Mouse (Mus musculus): Measurements from ENCODE around the gene Calm3. TPM values are rescaled to one million over a fixed set of nuclear protein-coding genes. Genes with fewer than 3 reads are reported as not detected.

Calm3 gene
- polyA plus RNA-seq, 1 experiment from 2014 or later = 134 TPM

DNA sequence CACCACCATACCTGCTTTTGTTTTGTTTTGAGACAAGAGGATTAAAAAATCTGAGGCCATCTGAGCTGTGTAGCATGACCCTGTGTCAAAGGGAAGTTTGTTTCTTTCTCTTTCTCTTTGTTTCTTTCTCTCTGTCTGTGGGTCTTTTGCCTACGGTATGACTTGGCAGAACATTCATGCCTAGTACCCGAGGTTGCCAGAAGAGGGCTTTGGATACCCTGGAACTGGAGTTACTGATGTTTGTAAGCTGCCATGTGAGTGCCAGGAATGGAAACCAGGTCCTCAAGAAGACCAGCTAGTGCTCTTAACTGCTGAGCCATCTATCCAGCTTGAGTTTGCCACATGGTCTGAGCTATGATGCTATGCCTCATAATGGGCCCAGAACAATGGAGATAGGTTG lies 4.4 kb upstream of the Calm3 start:
- WGBS = 52% methylated on average over 2 of the region's 2 CpGs
- no peak overlapping the region for H3K27ac ChIP-seq
- H3K9me3 ChIP-seq (replicated peaks; ENCODE audit: low read length) = no peaks in the 10 kb centered on the region
- H3K36me3 ChIP-seq (ENCODE audit: insufficient read depth, low read length) = no peaks in the 10 kb centered on the region
- no peak overlapping the region for H3K4me3 ChIP-seq (replicated peaks; ENCODE audit: low read depth, low read length)
- no peaks in the 10 kb centered on the region for H3K27me3 ChIP-seq (ENCODE audit: insufficient read depth, low read length)
- ATAC-seq (replicated peaks; ENCODE audit: low FRiP score, low read depth) (no peak), DNase-seq (ENCODE audit: low spot score) (no peak)
- H3K4me1 ChIP-seq (replicated peaks; ENCODE audit: insufficient read depth, low read length) = no peaks in the 10 kb centered on the region
- H3K4me2 ChIP-seq (ENCODE audit: low read length) = no peak overlapping the region
- TF ChIP-seq CTCF (IDR thresholded peaks at IDR 0.05; ENCODE audit: low read depth) = no peak
- no peak overlapping the region for H3K9ac ChIP-seq (ENCODE audit: low read depth, low read length)

DNA sequence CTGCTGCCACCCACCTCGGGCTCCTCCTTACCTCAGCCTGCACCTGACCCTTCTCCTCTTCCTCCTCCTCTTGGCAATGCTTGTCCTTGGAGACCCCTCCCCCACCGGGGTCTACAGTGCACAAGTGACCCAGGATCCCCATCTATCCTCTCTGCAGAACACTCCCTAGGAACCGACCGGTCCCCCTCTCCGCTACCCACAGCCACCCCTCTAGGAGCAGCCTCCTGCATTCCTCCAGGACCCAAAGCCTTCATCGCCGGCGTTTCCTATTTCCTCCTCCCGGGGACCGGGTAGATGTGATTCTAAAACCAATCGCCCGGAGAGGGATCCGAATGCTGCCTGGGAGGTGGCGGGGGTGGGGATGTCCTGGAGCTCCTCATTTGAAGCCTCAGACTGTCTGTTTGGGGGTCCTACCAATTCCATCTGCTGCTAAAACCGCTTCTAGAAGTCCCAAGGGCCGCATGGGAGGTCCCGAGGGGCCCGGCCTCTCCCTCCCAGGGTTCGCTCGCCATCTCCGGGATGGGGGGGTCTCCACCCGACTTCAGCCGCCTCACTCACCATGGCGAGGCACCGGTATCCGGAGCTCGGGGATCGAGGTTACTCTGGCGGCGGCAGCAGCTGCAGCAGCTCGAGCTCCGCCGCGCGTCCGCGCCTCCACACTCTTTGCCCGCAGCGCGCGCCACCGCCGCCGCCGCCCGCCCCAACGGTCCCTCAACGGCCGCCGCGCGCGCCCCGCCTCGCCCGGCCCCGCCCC lies 454 bp downstream of the Calm3 start:
- peak overlapping the region; percentile 97 for H3K27ac ChIP-seq
- WGBS = under 1% methylated on average over 39 of the region's 57 CpGs
- DNase-seq (ENCODE audit: low spot score) (no peak), ATAC-seq (replicated peaks; ENCODE audit: low FRiP score, low read depth) (no peak)
- no peak for TF ChIP-seq CTCF (IDR thresholded peaks at IDR 0.05; ENCODE audit: low read depth)
- peak overlapping the region; percentile 94 for H3K4me2 ChIP-seq (ENCODE audit: low read length)
- H3K4me1 ChIP-seq (replicated peaks; ENCODE audit: insufficient read depth, low read length) = peaks cover 23% of the 10 kb centered on the region
- no peaks in the 10 kb centered on the region for H3K27me3 ChIP-seq (ENCODE audit: insufficient read depth, low read length)
- peak overlapping the region; percentile 96 for H3K9ac ChIP-seq (ENCODE audit: low read depth, low read length)
- H3K4me3 ChIP-seq (replicated peaks; ENCODE audit: low read depth, low read length) = peak overlapping the region; percentile 94
- H3K9me3 ChIP-seq (replicated peaks; ENCODE audit: low read length) = no peaks in the 10 kb centered on the region
- H3K36me3 ChIP-seq (ENCODE audit: insufficient read depth, low read length) = peaks cover 13% of the 10 kb centered on the region; the same call in 1 of the 2 replicates

DNA sequence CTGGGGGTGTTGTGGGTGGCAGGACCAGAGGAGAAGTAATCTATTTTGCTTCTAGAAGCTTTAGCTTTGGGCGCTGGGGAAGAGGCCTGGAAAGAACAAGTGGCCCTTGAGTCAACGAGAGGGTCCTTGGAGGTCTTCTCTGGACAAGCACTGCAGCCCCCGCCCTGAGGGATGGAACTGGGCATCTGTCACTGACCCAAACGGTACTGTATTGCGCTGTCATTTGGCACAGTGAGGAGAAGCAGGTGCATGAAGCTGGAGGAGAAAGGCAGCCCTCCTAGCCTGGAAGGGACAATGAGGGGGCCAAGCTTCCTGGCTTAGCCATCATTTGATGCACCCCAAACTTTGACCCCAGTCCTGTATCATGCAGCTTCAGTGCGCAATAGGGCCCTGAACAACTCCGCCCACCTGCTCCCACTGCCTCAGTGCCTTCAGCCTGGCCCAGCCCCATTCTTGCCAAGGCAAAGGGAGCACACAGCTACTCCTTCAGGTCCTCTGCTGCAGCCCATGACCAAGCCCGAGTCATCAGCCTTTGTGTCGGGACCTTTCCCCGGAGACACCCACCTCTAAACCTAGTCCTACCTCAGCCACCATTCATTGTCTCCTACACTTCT lies 1.4 kb downstream of the Calm3 start:
- peak overlapping the region; percentile 96 for H3K9ac ChIP-seq (ENCODE audit: low read depth, low read length)
- peak overlapping the region; percentile 94 for H3K4me3 ChIP-seq (replicated peaks; ENCODE audit: low read depth, low read length)
- H3K4me1 ChIP-seq (replicated peaks; ENCODE audit: insufficient read depth, low read length) = peaks cover 26% of the 10 kb centered on the region
- ATAC-seq (replicated peaks; ENCODE audit: low FRiP score, low read depth) (no peak), DNase-seq (ENCODE audit: low spot score) (no peak)
- H3K4me2 ChIP-seq (ENCODE audit: low read length) = peak overlapping the region; percentile 94
- H3K27me3 ChIP-seq (ENCODE audit: insufficient read depth, low read length) = no peaks in the 10 kb centered on the region
- H3K36me3 ChIP-seq (ENCODE audit: insufficient read depth, low read length) = peaks cover 23% of the 10 kb centered on the region
- no peaks in the 10 kb centered on the region for H3K9me3 ChIP-seq (replicated peaks; ENCODE audit: low read length)
- no peak for TF ChIP-seq CTCF (IDR thresholded peaks at IDR 0.05; ENCODE audit: low read depth)
- WGBS = 38% methylated on average over 10 of the region's 10 CpGs
- H3K27ac ChIP-seq = peak overlapping the region; percentile 97

DNA sequence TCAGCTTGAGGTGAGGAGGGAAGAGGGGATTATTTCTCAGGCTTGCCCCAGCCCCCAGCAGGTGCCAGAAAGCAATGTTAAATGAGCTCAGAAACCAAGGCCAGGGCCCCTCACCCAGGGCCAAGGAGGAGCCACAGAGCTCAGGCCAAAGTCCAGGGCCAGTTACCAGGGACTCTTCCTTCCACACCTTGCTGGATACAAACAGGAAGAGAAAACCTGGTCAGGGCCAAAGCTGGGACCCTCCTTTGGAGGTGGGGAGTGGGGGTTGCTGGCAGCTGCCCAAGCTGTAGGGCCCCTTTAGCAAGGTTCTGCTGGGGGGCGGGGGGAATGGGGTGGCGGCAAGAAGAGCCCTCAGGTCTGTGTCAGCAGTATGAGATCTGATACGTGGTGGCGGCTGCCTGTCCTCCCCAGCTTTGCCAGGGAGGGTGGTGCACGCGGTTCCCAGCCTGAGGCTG lies 2.0 kb downstream of the Calm3 start:
- 32% methylated on average over 6 of the region's 6 CpGs for WGBS
- peak overlapping the region; percentile 96; the same call in 1 of the 2 replicates for H3K9ac ChIP-seq (ENCODE audit: low read depth, low read length)
- no peak for DNase-seq (ENCODE audit: low spot score)
- H3K9me3 ChIP-seq (replicated peaks; ENCODE audit: low read length) = no peaks in the 10 kb centered on the region
- TF ChIP-seq CTCF (IDR thresholded peaks at IDR 0.05; ENCODE audit: low read depth) = no peak
- ATAC-seq (replicated peaks; ENCODE audit: low FRiP score, low read depth) = no peak
- H3K27me3 ChIP-seq (ENCODE audit: insufficient read depth, low read length) = no peaks in the 10 kb centered on the region
- H3K4me3 ChIP-seq (replicated peaks; ENCODE audit: low read depth, low read length) = peak overlapping the region; percentile 94
- H3K27ac ChIP-seq = peak overlapping the region; percentile 97
- peaks cover 26% of the 10 kb centered on the region for H3K4me1 ChIP-seq (replicated peaks; ENCODE audit: insufficient read depth, low read length)
- peak overlapping the region; percentile 94 for H3K4me2 ChIP-seq (ENCODE audit: low read length)
- H3K36me3 ChIP-seq (ENCODE audit: insufficient read depth, low read length) = peaks cover 29% of the 10 kb centered on the region

DNA sequence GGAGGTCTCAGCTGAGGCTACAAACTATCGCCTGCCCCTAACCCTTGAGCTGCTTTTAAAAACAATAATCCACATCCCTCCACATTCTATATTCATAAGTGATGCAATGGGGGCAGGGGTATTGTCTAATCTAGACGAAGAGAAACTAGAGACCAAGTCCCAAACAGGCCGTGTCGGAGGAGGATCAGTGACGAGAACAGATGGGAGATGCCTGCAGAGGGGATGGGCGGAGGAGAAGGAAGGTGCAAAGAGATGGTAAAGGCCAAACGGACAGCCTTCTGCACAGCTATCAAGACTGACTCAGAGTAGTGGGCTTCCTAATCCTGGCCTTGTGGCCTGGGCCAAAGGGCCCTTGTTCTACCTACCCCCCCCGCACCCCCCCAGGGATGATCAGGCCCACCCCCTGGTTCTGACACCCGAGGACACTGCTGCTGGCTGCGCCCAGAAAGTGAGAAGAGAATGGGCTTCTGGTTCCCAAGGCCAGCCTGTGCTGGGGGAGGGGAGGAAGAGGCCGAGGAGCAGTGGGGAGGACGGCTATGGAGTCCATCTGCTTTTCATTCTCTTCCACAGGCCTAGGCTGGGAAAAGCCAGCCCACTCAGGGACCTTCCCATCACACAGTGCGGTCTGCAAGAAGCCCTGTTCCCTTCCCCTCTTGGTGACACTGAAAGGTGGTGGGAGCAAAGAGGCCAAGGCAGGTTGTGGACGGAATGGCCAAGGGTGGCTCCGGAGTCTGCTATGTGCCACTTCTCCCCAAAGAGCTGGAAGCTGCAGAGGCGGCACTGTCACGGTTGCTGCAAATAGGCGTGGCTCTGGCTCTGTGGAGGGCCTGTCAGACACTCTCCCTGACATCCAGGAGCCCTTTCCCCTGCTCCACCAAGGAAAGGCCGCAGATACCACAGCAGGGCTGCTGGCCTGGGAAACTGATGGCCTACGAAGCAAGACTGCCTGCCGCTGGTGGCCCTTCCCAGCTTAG lies 2.8 kb downstream of the Calm3 start:
- Histone ChIP-seq H3K4me1 (replicated peaks; ENCODE audit: insufficient read depth, low read length) (peaks cover 26% of the 10 kb centered on the region), H3K9me3 (replicated peaks; ENCODE audit: low read length) (no peaks in the 10 kb centered on the region), H3K4me2 (ENCODE audit: low read length) (peak overlapping the region; percentile 94), H3K4me3 (replicated peaks; ENCODE audit: low read depth, low read length) (peak overlapping the region; percentile 94), H3K27ac (peak overlapping the region; percentile 97), H3K36me3 (ENCODE audit: insufficient read depth, low read length) (peaks cover 36% of the 10 kb centered on the region), H3K9ac (ENCODE audit: low read depth, low read length) (peak overlapping the region; percentile 96), H3K27me3 (ENCODE audit: insufficient read depth, low read length) (no peaks in the 10 kb centered on the region)
- no peak for TF ChIP-seq CTCF (IDR thresholded peaks at IDR 0.05; ENCODE audit: low read depth)
- WGBS = 30% methylated on average over 21 of the region's 21 CpGs
- ATAC-seq (replicated peaks; ENCODE audit: low FRiP score, low read depth) (no peak), DNase-seq (ENCODE audit: low spot score) (no peak)

DNA sequence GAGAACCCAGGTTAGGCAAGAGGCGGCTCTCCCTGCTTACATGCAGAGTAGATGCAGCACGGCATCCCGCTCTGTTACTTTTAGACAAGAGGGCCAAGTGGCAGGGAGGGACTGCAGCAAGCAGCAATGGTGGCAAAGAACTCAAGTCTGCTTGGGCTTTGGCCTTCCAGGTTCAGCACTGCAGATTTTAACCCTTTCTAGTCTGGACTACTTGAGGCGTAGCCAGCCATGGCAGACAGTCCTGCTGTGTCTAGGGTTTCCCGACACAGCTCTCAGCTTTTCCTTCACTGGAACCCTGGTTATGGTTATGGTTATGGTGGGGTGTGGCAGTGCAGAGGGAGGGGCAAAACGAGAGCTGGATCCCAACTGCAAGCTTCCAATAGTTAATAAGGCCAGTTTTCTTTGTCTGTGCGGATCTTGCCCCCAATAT lies 3.7 kb downstream of the Calm3 start:
- Histone ChIP-seq H3K4me1 (replicated peaks; ENCODE audit: insufficient read depth, low read length) (peaks cover 26% of the 10 kb centered on the region), H3K9me3 (replicated peaks; ENCODE audit: low read length) (no peaks in the 10 kb centered on the region), H3K27ac (no peak overlapping the region), H3K4me3 (replicated peaks; ENCODE audit: low read depth, low read length) (no peak overlapping the region), H3K4me2 (ENCODE audit: low read length) (no peak overlapping the region), H3K36me3 (ENCODE audit: insufficient read depth, low read length) (peaks cover 46% of the 10 kb centered on the region), H3K27me3 (ENCODE audit: insufficient read depth, low read length) (no peaks in the 10 kb centered on the region), H3K9ac (ENCODE audit: low read depth, low read length) (0 out of 2 replicates have a peak overlapping the region, but pooled peaks have one; percentile 4)
- TF ChIP-seq CTCF (IDR thresholded peaks at IDR 0.05; ENCODE audit: low read depth) = no peak
- no peak for DNase-seq (ENCODE audit: low spot score)
- 72% methylated on average over 7 of the region's 7 CpGs for WGBS
- no peak for ATAC-seq (replicated peaks; ENCODE audit: low FRiP score, low read depth)
